Mouse (Mus musculus): ENCODE results near the gene Hnrnpab.
A peak's percentile ranks its signal among the peaks of the same experiment; 100 is the strongest.

DNA sequence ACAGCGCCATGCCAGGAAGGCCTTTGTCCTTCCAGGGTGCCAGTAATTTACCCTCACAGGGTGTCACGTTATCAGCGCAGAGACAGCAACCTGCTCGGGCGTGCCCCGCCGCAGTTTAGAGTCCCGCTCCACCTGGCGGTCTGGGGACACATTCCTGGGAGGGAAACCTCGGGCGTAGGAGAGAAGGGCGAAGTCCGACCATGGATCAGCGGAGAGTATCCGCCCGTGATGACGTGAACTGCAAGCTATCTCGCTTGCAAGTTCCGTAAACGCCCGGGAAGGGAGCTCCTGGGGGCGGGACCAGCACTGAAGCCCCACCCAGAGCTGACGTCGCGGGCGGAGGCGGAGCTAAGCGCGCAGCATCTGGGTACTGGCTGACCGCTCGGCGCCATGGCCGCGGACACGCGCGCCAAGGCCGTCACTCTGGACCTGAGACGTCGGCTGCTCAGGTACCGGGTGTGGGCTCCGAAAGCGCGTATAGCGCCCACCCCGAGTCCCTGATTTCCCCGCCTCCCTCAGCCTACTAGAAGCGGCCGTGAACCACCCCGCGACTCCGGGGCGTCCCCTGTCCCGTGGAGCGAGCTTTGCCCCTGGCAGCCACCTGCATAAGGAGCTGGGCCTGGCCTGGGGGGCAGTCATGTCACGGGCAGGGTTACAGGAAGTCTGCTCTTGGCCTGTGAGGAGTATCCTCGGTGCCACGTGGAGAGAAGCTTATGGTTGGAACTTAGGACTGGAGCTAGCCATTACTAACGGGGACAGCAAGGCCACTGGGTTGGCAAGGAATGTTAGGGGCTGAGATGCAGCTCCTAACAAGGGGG is 22.0 kb downstream of the Hnrnpab start, which contains the start of gene Phykpl:
- TF ChIP-seq ZNF384 (IDR thresholded peaks at IDR 0.05; ENCODE audit: low read depth, low read length) = no peak
- peak; percentile 54; the same call in 1 of the 2 replicates for TF ChIP-seq HCFC1 (IDR thresholded peaks at IDR 0.05; ENCODE audit: borderline replicate concordance, insufficient read depth, low read length)
- TF ChIP-seq CHD2 (IDR thresholded peaks at IDR 0.05; ENCODE audit: low read depth, low read length) = no peak; the same call in 1 of the 2 replicates

Measured in ES-E14 (cell line).